Mouse (Mus musculus) limb, embryonic 11.5 days (tissue): Measurements from ENCODE around the gene N4bp2l2. TPM values are rescaled to one million over a fixed set of nuclear protein-coding genes. Genes with fewer than 3 reads are reported as not detected.
"Not testable (repeated sequence)": the region's sequence is repeated elsewhere in the genome, so short reads cannot be mapped to it uniquely, and the experiment has no call there.

Experiments used
- ATAC-seq: fragments of 200-750 bp; cut with Nextera tagmentation; 2 replicates; pipeline ENCODE4 v1.8.0; 2017; ENCODE audit warnings: low read depth; ENCODE audit not compliant: insufficient number of reproducible peaks, low FRiP score, low TSS enrichment
- DNase-seq: peaks from one replicate; pipeline ENCODE4 v3.0.0-alpha.2; 2015; ENCODE audit warnings: low spot score
- H3K27ac ChIP-seq: fragments of 300-500 bp; sonication (generic); replicated peaks from 2 replicates; pipeline ENCODE4 v1.5.1; 2014; ENCODE audit warnings: low read depth, mild to moderate bottlenecking, low read length
- H3K27me3 ChIP-seq: fragments of 300-500 bp; sonication (generic); 2 replicates; pipeline ENCODE4 v1.6.1; 2014; ENCODE audit warnings: mild to moderate bottlenecking, low read length, mixed read lengths; ENCODE audit not compliant: control insufficient read depth, insufficient read depth
- H3K36me3 ChIP-seq: fragments of 300-500 bp; sonication (generic); 2 replicates; pipeline ENCODE4 v1.6.1; 2014; ENCODE audit warnings: mild to moderate bottlenecking, low read length, moderate library complexity, mixed read lengths; ENCODE audit not compliant: control insufficient read depth, insufficient read depth
- H3K4me1 ChIP-seq: fragments of 300-500 bp; sonication (generic); 2 replicates; pipeline ENCODE4 v1.6.1; 2014; ENCODE audit warnings: low read length, mixed read lengths; ENCODE audit not compliant: control insufficient read depth, insufficient read depth
- H3K4me2 ChIP-seq: fragments of 300-500 bp; sonication (generic); 2 replicates; pipeline ENCODE4 v1.6.1; 2014; ENCODE audit warnings: low read depth, mild to moderate bottlenecking, moderate library complexity; ENCODE audit not compliant: severe bottlenecking
- H3K4me3 ChIP-seq: fragments of 300-500 bp; sonication (generic); 2 replicates; pipeline ENCODE4 v1.5.1; 2014; ENCODE audit warnings: low read depth, low read length
- H3K9ac ChIP-seq: fragments of 300-500 bp; sonication (generic); 2 replicates; pipeline ENCODE4 v1.6.1; 2014; ENCODE audit warnings: mild to moderate bottlenecking, low read length
- H3K9me3 ChIP-seq: fragments of 300-500 bp; sonication (generic); 2 replicates; pipeline ENCODE4 v1.6.1; 2016; ENCODE audit warnings: low read length; ENCODE audit not compliant: control insufficient read depth
- WGBS: fragments of 180-500 bp; shearing (Covaris S2); extraction: QIAGEN DNeasy Blood & Tissue Kit; methylation state at CpG from one replicate; pipeline ENCODE4 v1.1.7; 2014; 5-methylcytosine and 5-hydroxymethylcytosine counted together
- polyA plus RNA-seq: library from polyadenylated mRNA; unstranded; fragments of >200 nt; fragmentation: Nextera tagmentation; extraction: Ambion mirVana; gene quantifications from 2 replicates; pipeline ENCODE4 v1.2.1, GENCODE M21; 2014

Gene N4bp2l2
- polyA plus RNA-seq, 1 experiment from 2014 or later = 52.4 TPM

- Histone ChIP-seq H3K36me3 (no peaks in the 10 kb centered on the region), H3K9me3 (no peaks in the 10 kb centered on the region), H3K4me3 (peak overlapping the region; percentile 66), H3K27ac (no peak overlapping the region), H3K4me1 (peaks cover 8% of the 10 kb centered on the region; the same call in 1 of the 2 replicates), H3K9ac (no peak overlapping the region), H3K27me3 (no peaks in the 10 kb centered on the region), H3K4me2 (peak overlapping the region; percentile 57)
- ATAC-seq (no peak), DNase-seq (no peak)
- WGBS = 65% methylated on average over 6 of the region's 6 CpGs
These were observed 8.9 kb upstream of the N4bp2l2 start for GRCm38 (mm10) chr5:150674866-150675265.

- Histone ChIP-seq H3K9me3 (no peaks in the 10 kb centered on the region), H3K4me1 (peaks cover 8% of the 10 kb centered on the region; the same call in 1 of the 2 replicates), H3K9ac (peak overlapping the region; percentile 98), H3K27ac (peak overlapping the region; percentile 88), H3K36me3 (no peaks in the 10 kb centered on the region), H3K27me3 (no peaks in the 10 kb centered on the region), H3K4me2 (peak overlapping the region; percentile 57), H3K4me3 (peak overlapping the region; percentile 66)
- ATAC-seq (peak; percentile 59), DNase-seq (peak; percentile 67)
- WGBS = under 1% methylated on average over 52 of the region's 91 CpGs
These were observed 8.1 kb upstream of the N4bp2l2 start for GRCm38 (mm10) chr5:150673880-150674621.

GRCm38 (mm10) chr5:150673153-150673835 lies 7.3 kb upstream of the N4bp2l2 start, which contains the start of gene Pds5b:
TSS of gene Pds5b (plus strand) at chr5:150673739.
- H3K9me3 ChIP-seq = no peaks in the 10 kb centered on the region
- peak within 1 kb of the TSS; percentile 88 for H3K27ac ChIP-seq
- H3K9ac ChIP-seq = peak within 1 kb of the TSS; percentile 98
- H3K4me2 ChIP-seq = peak within 1 kb of the TSS; percentile 57
- DNase-seq (peak; percentile 95), ATAC-seq (peak; percentile 92)
- H3K27me3 ChIP-seq = no peaks in the 10 kb centered on the region
- 15% methylated on average over 45 of the region's 49 CpGs for WGBS
- peaks cover 8% of the 10 kb centered on the region; the same call in 1 of the 2 replicates for H3K4me1 ChIP-seq
- no peaks in the 10 kb centered on the region for H3K36me3 ChIP-seq
- H3K4me3 ChIP-seq = peak within 1 kb of the TSS; percentile 66

- ATAC-seq (no peak), DNase-seq (no peak)
- Histone ChIP-seq H3K36me3 (no peaks in the 10 kb centered on the region), H3K9me3 (no peaks in the 10 kb centered on the region), H3K27ac (no peak overlapping the region), H3K4me2 (no peak overlapping the region), H3K4me1 (peaks cover 8% of the 10 kb centered on the region; the same call in 1 of the 2 replicates), H3K27me3 (no peaks in the 10 kb centered on the region), H3K9ac (no peak overlapping the region), H3K4me3 (no peak overlapping the region)
- WGBS = 87% methylated on average over 7 of the region's 7 CpGs
These were observed 6.4 kb upstream of the N4bp2l2 start for GRCm38 (mm10) chr5:150672343-150672742.

- Histone ChIP-seq H3K36me3 (no peaks in the 10 kb centered on the region), H3K4me2 (no peak overlapping the region), H3K9me3 (no peaks in the 10 kb centered on the region), H3K27ac (no peak overlapping the region), H3K4me1 (no peaks in the 10 kb centered on the region), H3K4me3 (no peak overlapping the region), H3K9ac (no peak overlapping the region), H3K27me3 (no peaks in the 10 kb centered on the region)
- no peak for ATAC-seq
- WGBS = 64% methylated on average over 4 of the region's 4 CpGs
- DNase-seq = no peak
These were observed 2.7 kb upstream of the N4bp2l2 start for GRCm38 (mm10) chr5:150668731-150669130.

GRCm38 (mm10) chr5:150665132-150665954 lies 640 bp downstream of the N4bp2l2 start:
- Histone ChIP-seq H3K9me3 (no peaks in the 10 kb centered on the region), H3K9ac (peak overlapping the region; percentile 90), H3K36me3 (peaks cover 3% of the 10 kb centered on the region; the same call in 1 of the 2 replicates), H3K4me2 (peak overlapping the region; percentile 72), H3K4me3 (peak overlapping the region; percentile 98), H3K27me3 (no peaks in the 10 kb centered on the region), H3K4me1 (no peaks in the 10 kb centered on the region), H3K27ac (peak overlapping the region; percentile 95)
- WGBS = under 1% methylated on average over 52 of the region's 52 CpGs
- ATAC-seq = peak; percentile 98
- peak; percentile 95 for DNase-seq

- no peaks in the 10 kb centered on the region for H3K9me3 ChIP-seq
- peak overlapping the region; percentile 72 for H3K4me2 ChIP-seq
- no peak for DNase-seq
- H3K4me1 ChIP-seq = no peaks in the 10 kb centered on the region
- peaks cover 3% of the 10 kb centered on the region; the same call in 1 of the 2 replicates for H3K36me3 ChIP-seq
- H3K9ac ChIP-seq = peak overlapping the region; percentile 90
- ATAC-seq = no peak
- under 1% methylated on average over 10 of the region's 10 CpGs for WGBS
- H3K27me3 ChIP-seq = no peaks in the 10 kb centered on the region
- peak overlapping the region; percentile 95 for H3K27ac ChIP-seq
- peak overlapping the region; percentile 98 for H3K4me3 ChIP-seq
These were observed 1.2 kb downstream of the N4bp2l2 start for GRCm38 (mm10) chr5:150664794-150665131.

- not testable (repeated sequence) for H3K9me3 ChIP-seq, DNase-seq, H3K4me2 ChIP-seq, H3K36me3 ChIP-seq, H3K4me3 ChIP-seq, H3K27ac ChIP-seq, H3K4me1 ChIP-seq, H3K9ac ChIP-seq, H3K27me3 ChIP-seq, ATAC-seq
- 74% methylated on average over 7 of the region's 7 CpGs for WGBS
These were observed 2.1 kb downstream of the N4bp2l2 start for GRCm38 (mm10) chr5:150663926-150664325.
